Mouse (Mus musculus) CD4-positive, CD25-positive, alpha-beta regulatory T cell, adult 4 months (primary cell): ENCODE data around the gene Ralbp1. TPM values are rescaled to one million over a fixed set of nuclear protein-coding genes. Genes with fewer than 3 reads are reported as not detected.
A peak's percentile ranks its signal among the peaks of the same experiment; 100 is the strongest.

Experiments
- ATAC-seq: one replicate; pipeline ENCODE4 v1.8.0; 2017
- polyA plus RNA-seq, 2 experiments: library from polyadenylated mRNA; unstranded; fragments of 100-300 nt; shearing (Covaris generic); gene quantifications; one replicate each; pipeline ENCODE4 v1.2.1; 2017

Ralbp1 gene
- polyA plus RNA-seq, 2 experiments from 2014 or later: 45.5 to 62.2 TPM

- no peak for ATAC-seq
Measured at GRCm38 (mm10) chr17:65889476-65889875, 3.9 kb upstream of the Ralbp1 start.

GRCm38 (mm10) chr17:65886571-65886970, 973 bp upstream of the Ralbp1 start:
- no peak for ATAC-seq

- ATAC-seq: peak; percentile 13
Measured at GRCm38 (mm10) chr17:65885398-65885696, 251 bp downstream of the Ralbp1 start.

- ATAC-seq: peak; percentile 93
Measured at GRCm38 (mm10) chr17:65884691-65885397, 754 bp downstream of the Ralbp1 start.

GRCm38 (mm10) chr17:65884061-65884669, 1.4 kb downstream of the Ralbp1 start:
- no peak for ATAC-seq

GRCm38 (mm10) chr17:65877026-65877425, 8.6 kb downstream of the Ralbp1 start:
- ATAC-seq: no peak

- peak; percentile 41 for ATAC-seq
Measured at GRCm38 (mm10) chr17:65873834-65874233, 11.8 kb downstream of the Ralbp1 start.

GRCm38 (mm10) chr17:65873156-65873555, 12.4 kb downstream of the Ralbp1 start:
- no peak for ATAC-seq

GRCm38 (mm10) chr17:65872652-65873051, 12.9 kb downstream of the Ralbp1 start:
- peak; percentile 54 for ATAC-seq

GRCm38 (mm10) chr17:65872051-65872450, 13.5 kb downstream of the Ralbp1 start:
- ATAC-seq: peak; percentile 44

- ATAC-seq: peak; percentile 51
Measured at GRCm38 (mm10) chr17:65871641-65872041, 14.0 kb downstream of the Ralbp1 start.

GRCm38 (mm10) chr17:65870146-65870545, 15.5 kb downstream of the Ralbp1 start:
- peak; percentile 47 for ATAC-seq

- ATAC-seq: no peak
Measured at GRCm38 (mm10) chr17:65869720-65870119, 15.9 kb downstream of the Ralbp1 start.

GRCm38 (mm10) chr17:65867996-65868395, 17.6 kb downstream of the Ralbp1 start:
- no peak for ATAC-seq

- no peak for ATAC-seq
Measured at GRCm38 (mm10) chr17:65866201-65866600, 19.4 kb downstream of the Ralbp1 start.

- no peak for ATAC-seq
Measured at GRCm38 (mm10) chr17:65865265-65865664, 20.3 kb downstream of the Ralbp1 start.

GRCm38 (mm10) chr17:65864742-65865141, 20.9 kb downstream of the Ralbp1 start:
- peak; percentile 93 for ATAC-seq

- ATAC-seq: no peak
Measured at GRCm38 (mm10) chr17:65863830-65864229, 21.8 kb downstream of the Ralbp1 start.

GRCm38 (mm10) chr17:65862579-65862978, 23.0 kb downstream of the Ralbp1 start:
- no peak for ATAC-seq

GRCm38 (mm10) chr17:65857617-65858016, 28.0 kb downstream of the Ralbp1 start:
- no peak for ATAC-seq

GRCm38 (mm10) chr17:65854006-65854405, 31.6 kb downstream of the Ralbp1 start:
- ATAC-seq: no peak

- ATAC-seq: no peak
Measured at GRCm38 (mm10) chr17:65853326-65853725, 32.3 kb downstream of the Ralbp1 start.

GRCm38 (mm10) chr17:65851749-65852148, 33.8 kb downstream of the Ralbp1 start:
- ATAC-seq: no peak

GRCm38 (mm10) chr17:65850487-65850886, 35.1 kb downstream of the Ralbp1 start:
- no peak for ATAC-seq
